Mouse (Mus musculus) mouse embryonic stem cell (cell line): Measurements from ENCODE around the gene Pus1.
"Not testable (repeated sequence)": the region's sequence is repeated elsewhere in the genome, so short reads cannot be mapped to it uniquely, and the experiment has no call there.

Experiments
- in situ Hi-C, 2 experiments: fragments of 300-500 bp; cut with MboI; formaldehyde crosslinking; loops; 1 replicate in 1 of 2; 3 replicates in 1 of 2; pipeline ENCODE4 v1.14.3; 2019 to 2020; ENCODE audit warnings: low sequenced_read_pairs in 2 of 2, low pct_unique_long_range_greater_than_20kb in 1 of 2, mixed read lengths in 1 of 2; ENCODE audit not compliant: unreplicated experiment in 1 of 2

The Pus1 gene

GRCm38 (mm10) chr5:110786081-110786835 lies 5.8 kb upstream of the Pus1 start:
- in situ Hi-C loops = no loop called here

GRCm38 (mm10) chr5:110783150-110783549 lies 2.7 kb upstream of the Pus1 start:
- in situ Hi-C loops = no loop called here

GRCm38 (mm10) chr5:110781529-110782238 lies 1.2 kb upstream of the Pus1 start:
- in situ Hi-C loops = no loop called here

GRCm38 (mm10) chr5:110780761-110781528 lies 486 bp upstream of the Pus1 start:
- in situ Hi-C loops = no loop called here

GRCm38 (mm10) chr5:110779276-110779997 lies 1.0 kb downstream of the Pus1 start:
- in situ Hi-C loops = no loop called here

GRCm38 (mm10) chr5:110778263-110778662 lies 2.2 kb downstream of the Pus1 start:
- in situ Hi-C loops = no loop called here

- in situ Hi-C loops = no loop called here
These were observed 4.3 kb downstream of the Pus1 start for GRCm38 (mm10) chr5:110776141-110776540.

GRCm38 (mm10) chr5:110774511-110774910 lies 5.9 kb downstream of the Pus1 start:
- in situ Hi-C loops = no loop called here

- in situ Hi-C loops = not testable (repeated sequence)
These were observed 7.5 kb downstream of the Pus1 start for GRCm38 (mm10) chr5:110772945-110773344.

GRCm38 (mm10) chr5:110770448-110771158 lies 9.9 kb downstream of the Pus1 start, which contains the start of gene Ep400:
Ep400 (minus strand) TSS chr5:110770717.
- in situ Hi-C loops = no loop called here

- in situ Hi-C loops = no loop called here
These were observed 10.4 kb downstream of the Pus1 start for GRCm38 (mm10) chr5:110770031-110770445.

- in situ Hi-C loops = no loop called here
These were observed 11.2 kb downstream of the Pus1 start for GRCm38 (mm10) chr5:110769272-110769671.

- in situ Hi-C loops = no loop called here
These were observed 16.6 kb downstream of the Pus1 start for GRCm38 (mm10) chr5:110763890-110764289.

GRCm38 (mm10) chr5:110745021-110745420 lies 35.4 kb downstream of the Pus1 start:
- in situ Hi-C loops = no loop called here

GRCm38 (mm10) chr5:110739496-110740275 lies 40.8 kb downstream of the Pus1 start:
- in situ Hi-C loops = no loop called here

- in situ Hi-C loops = no loop called here
These were observed 44.9 kb downstream of the Pus1 start for GRCm38 (mm10) chr5:110735606-110736005.

GRCm38 (mm10) chr5:110733231-110733823 lies 47.1 kb downstream of the Pus1 start:
- in situ Hi-C loops = no loop called here
